Mouse (Mus musculus): ENCODE measurements at regions not wholly inside any gene's neighbourhood (a gene's known extent, or its start where the extent isn't known, plus 50 kb on each side); places are given as distances from the start of the nearest gene placed in this dataset.
A peak's percentile ranks its signal among the peaks of the same experiment; 100 is the strongest.

DNA sequence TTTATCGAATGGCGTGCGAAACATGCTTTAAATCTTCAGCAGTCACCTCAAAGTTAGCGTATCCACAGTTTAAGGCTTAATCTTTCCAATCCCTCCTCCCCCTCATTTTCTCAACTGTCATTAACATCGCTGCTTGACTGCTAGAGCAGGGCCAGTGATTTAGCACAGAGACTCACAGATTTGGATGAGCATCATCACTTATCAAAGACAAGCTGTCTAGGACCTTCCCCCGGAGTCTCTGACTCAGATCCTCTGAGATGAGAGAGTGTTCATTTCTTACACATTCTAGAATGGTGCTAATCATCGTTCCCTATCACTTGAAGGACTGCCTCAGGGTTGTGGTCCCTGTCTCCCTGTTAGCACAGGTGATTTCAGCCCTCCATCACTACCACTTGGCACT lies 112.1 kb upstream of the Tmem132c start:
- no peak for DNase-seq

DNA sequence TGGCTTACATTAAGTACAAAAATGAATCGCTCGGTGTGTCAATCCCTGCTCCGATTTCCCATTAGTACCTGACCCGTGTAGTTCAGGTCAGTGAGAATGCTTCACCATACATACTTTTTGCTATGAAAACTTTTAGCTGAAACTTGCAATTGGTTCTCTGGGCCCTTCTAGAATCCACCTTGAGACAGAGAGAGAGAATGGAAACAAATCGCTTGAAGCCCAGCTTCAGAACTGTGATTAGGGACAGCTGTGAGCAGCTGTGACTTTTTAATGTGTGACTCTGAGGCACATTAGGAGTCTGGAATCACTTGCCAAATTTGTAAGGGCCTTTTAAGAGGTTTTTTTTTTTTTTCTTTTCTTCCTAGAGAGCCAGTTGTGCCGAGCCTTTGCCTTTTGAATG lies 107.2 kb upstream of the Tmem132c start:
- peak in 1 of 2 experiments; percentile 2 for DNase-seq

DNA sequence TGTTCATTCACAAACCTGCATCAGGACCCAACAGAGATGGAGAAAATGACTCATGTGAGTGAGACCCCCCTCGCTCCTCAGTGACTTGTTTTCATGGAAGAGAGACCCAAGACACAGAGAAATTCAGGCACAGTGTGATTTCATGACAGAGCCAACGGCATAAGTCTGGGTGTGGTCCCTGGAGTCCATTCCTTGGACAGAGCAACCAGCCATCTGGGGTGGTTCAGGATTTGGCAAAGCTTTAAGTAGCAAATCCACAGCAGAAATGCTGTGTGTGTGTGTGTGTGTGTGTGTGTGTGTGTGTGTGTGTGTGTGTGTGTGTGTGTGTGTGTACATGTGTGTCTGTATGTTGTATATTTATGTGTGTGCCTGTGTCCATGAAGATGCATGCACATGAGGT lies 101.0 kb upstream of the Tmem132c start:
- DNase-seq: no peak

DNA sequence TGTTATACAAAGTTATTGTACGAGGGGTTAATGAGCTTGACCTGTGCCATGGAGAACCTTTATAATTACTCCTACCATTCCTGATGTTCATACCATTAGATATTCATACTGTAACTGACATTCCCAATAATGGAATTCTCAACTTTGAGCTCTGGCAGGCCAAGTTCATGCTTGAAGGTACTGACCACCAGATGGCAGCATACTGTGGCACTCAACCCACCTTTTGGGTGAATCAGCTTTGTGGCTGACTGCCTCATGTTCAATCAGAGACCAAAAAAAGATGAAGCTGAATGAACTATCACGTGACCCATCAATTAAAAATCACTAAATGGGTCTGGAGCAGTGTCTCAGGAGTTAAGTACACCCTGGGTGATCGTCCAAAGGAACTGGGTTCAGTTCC lies 81.3 kb upstream of the Tmem132c start:
- DNase-seq: peak in 1 of 2 experiments; percentile 44

DNA sequence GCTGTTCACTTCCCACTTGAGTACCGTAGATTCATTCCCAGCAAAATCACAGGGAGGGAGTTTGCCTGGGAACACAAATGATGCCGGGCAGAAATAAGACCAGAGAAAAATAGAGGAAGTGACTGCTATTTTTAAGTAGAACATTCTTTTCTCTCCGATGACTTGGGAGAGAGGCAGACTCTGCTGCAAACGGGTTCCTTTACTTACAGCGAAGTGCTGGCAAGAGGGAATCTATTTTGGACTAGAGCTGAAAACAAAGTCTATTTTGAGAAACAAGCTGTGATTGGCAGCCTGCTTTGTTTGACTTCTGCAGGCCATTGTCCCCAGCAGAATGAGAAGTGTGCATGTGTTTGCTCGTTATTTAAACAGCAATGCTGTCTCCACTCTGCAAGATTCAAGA lies 78.2 kb upstream of the Tmem132c start:
- DNase-seq: peak; percentile 32 to 49

DNA sequence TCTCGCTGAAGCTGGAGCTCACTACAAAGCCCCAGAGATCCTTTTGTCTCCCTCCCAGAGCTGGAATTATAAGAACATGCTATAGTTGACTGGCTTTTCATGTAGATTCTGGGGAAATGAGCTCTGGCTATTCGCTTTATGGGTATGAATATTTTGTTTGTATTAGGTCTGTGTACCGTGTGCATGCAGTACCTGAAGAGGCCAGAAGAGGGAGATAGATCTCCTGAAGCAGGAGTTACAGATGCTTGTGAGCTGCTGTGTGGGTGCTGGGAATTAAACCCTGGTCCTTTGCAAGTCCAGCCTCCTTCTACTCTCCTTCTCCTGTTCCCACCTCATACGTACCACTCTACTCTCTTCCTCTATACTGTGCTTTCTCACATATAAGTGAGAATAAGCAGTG lies 52.6 kb upstream of the Tmem132c start:
- no peak for DNase-seq
